Mouse (Mus musculus): ENCODE measurements around the gene Alyref. TPM values are rescaled to one million over a fixed set of nuclear protein-coding genes. Genes with fewer than 3 reads are reported as not detected.

The Alyref gene
- total RNA-seq (2023) = 93.3 TPM

GRCm38 (mm10) chr11:120598283-120598989 lies at the start of gene Alyref, which contains the start of gene Anapc11:
TSS of gene Alyref (minus strand) at chr11:120598365.
TSS of gene Anapc11 (plus strand) at chr11:120598421.

DNA sequence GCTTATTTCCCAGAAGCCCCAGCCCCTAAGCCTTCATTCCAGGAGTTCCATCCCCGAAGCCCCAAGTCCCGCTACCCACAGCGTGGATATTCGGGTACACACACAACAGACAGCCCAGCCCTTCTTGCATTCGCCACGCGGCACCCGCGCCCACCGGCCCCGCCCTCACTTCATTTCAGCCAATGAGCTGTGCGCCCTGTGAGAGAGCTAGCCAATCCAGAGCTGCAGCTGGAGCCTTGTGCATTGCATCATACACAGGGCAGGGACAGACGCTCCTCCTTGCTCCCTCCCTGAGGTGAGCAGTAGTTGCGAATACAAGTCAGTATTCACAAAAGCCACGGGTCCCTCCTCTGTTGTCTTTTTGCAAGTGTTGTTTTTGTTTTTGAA lies 45.4 kb upstream of the Alyref start, which contains the start of gene Pycr1:
Gene Pycr1, minus strand, starts transcription at position 169 of the 387 bp plus-strand sequence.

GRCm38 (mm10) chr11:120633520-120634343 lies 35.6 kb upstream of the Alyref start, which contains the start of gene Mafg:
TSS of gene Mafg (minus strand) at chr11:120633600.

DNA sequence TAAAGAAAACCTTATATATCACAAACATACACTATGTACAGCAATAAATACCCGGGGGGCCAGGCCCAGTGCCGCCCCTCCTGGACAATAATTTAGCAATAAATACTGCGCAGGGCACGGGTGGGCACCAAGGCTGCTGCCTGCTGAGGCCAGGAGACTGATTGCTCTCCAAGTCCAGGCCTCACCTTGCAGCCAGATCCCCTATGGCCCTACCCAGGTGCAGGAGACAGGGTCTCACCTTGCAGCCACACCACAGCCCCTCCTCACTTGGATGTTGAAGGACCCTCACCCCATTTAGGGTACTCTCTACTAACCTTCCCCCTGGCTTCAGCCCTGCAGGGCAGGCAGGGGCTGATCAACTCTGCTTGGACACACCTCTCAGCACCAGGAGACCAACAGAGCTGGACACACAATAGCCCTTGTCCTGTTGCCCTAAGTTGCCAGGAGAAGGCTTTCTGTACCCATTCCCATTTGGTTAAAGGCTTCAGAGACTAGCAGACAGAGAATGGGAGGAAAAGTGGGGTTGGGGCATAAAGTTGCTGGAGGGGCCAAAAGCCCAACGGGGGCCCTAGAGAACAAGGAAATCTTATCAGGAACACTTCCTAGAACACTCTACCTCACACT lies 27.1 kb upstream of the Alyref start, which contains the start of gene Sirt7:
Gene Sirt7, minus strand, starts transcription at position 89 of the 624 bp plus-strand sequence.

DNA sequence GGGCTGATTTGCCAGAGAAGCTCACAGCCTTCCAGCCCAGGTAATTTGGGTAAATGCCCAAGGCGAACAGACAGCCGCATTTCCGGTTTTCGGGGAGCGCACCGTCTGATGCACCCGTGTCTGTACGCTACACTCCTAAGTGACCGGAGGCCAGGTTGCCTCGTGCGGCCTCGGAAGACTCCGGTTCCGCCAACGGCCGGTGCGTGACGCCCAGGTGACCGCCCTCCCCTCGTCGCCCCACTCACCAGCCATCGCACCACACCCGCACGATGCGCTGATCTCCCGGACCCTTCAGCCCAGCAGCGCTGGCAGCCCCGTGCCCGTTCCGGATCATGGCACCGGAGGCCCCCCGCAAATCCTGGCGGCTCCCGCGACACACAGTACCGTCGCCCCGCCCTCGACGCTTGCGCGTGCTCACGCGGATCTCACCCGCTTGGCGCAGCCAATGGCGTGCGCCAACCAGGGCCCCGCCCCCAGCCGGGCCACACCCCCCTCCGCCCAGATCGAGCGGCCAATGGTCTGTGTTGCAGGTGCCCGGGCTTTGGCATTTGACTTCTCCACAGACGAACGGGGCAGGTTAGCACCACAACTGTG lies 19.5 kb upstream of the Alyref start, which contains the start of gene Pcyt2:
Gene Pcyt2, minus strand, starts transcription at position 418 of the 594 bp plus-strand sequence.

GRCm38 (mm10) chr11:120608241-120609034 lies 10.3 kb upstream of the Alyref start, which contains the start of gene Npb:
TSS of gene Npb (plus strand) at chr11:120608477.

DNA sequence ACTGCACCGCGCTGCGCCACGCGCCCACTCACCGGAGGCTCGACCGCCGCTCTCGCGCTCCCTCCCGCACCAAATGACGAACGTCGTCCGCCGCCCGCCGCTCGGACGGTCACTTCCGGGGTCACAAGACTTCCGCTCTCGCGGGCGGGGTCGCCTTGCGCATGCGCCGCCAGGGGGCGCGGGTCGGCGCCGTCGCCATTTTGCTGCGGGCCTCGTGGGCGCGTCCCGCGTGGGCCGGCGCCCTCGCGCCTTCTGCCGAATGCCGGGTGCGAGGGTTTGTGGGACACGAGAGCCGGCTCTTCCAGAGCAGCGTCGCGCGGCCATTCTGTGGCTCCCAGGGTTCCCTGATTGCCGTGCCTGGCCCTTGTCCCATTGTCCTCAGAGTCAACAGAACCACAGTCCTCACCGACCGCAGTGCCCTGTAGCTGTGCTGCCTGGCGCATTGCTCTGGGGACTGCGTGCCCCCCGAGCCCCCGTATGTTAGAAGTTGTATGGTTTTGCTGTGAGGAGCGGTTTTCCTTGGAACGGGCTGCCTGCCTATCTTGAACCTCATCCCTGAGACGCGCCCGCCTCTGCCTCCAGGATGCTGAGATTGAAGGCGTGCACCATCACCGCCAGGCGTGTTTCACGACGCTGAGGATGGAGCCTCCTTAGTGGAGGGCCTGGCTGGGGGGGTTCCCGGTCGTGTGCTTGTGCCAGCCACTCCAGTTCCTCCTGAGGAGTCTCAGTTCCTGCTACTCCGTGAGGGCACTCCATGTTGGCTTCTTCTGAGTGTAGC lies 16.5 kb downstream of the Alyref start, which contains the start of gene Arhgdia:
Gene Arhgdia, minus strand, starts transcription at position 135 of the 778 bp plus-strand sequence.

DNA sequence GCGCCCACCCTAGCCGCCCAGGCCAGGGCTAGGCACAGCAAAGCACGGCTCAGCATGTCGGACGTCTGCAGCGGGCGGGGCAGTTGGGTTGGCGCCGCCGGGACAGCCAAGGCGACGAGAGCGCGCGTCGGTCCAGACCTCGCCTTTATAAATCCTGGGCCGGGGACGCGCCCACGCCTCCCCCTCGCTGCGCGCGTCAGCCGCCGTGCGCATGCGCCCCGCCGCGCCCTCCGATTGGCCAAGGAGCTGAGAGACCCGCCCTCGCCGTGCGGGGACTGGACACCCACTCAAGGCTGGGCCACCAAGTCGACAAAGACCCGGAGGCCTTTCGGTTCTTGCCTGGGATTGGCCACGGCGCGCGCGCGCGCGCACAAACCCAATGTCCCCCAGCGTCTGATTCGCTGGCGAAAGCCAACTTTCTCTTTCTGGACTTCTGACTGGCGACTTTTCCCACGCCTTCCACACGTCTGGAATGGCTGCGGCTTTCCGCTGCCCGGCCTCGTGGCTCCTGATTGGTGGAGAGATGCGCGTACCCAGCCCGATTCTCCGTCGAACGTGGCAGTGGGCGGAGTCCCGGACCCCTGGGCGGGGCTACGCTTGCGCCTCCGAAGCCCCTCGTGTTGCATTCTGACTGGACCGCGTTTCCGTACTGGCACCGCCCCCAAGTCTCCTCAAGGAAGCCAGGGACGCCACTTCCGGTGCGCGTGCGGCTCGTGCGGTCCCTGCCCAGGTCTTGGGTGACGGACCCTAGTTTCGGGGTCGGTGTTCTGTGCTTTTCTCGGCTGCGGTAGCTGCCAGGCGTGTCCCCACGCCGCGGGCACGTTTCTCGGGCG lies 25.2 kb downstream of the Alyref start, which contains the start of gene P4hb:
Gene P4hb, minus strand, starts transcription at position 502 of the 833 bp plus-strand sequence.

DNA sequence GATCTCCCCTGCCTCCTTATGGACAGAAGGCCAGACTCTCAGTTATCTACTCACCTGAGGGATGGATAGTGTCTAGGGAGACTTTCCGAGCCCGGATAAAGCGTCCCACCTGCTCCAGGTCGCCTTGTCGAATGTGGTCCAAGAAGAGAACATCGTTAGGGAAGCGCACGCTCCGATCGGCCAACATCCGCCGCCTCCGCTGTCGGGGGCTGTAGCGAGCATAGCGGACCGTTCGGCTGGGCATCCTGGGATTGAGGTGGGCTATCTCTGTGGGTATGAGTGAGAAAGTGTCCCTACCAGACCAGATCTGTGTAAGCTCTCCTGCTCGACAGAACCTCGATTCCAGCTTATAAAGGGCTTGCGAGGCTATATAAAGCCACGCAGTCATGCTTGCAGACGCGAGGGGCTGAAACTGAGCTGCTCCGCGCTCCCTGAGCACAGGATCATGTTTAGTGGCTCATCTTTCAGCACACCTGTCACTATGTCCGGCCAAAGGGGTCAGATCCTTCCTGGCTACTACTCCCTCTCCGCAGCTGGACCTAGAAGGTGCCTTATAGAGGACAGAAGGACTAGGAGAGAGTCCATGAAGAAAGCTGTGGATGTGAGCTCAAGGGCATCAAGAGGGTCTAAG lies 47.2 kb downstream of the Alyref start, which contains the start of gene Ppp1r27:
Gene Ppp1r27, minus strand, starts transcription at position 323 of the 631 bp plus-strand sequence.

GRCm38 (mm10) chr11:120549168-120549945 lies 48.8 kb downstream of the Alyref start, which contains the start of gene Mcrip1:
TSS of gene Mcrip1 (minus strand) at chr11:120549727.

Other genes starting within 250 kb of the Alyref start
- 1,479 TPM for gene Actg1, start 249.8 kb downstream of the Alyref start, total RNA-seq (2023)
- gene Fscn2, start 236.8 kb downstream of the Alyref start, total RNA-seq (2023) = not detected
- 19.7 TPM for gene Faap100, start 219.6 kb downstream of the Alyref start, total RNA-seq (2023)
- 45.7 TPM for gene Nploc4, start 160.7 kb downstream of the Alyref start, total RNA-seq (2023)
- gene Tspan10, start 155.7 kb downstream of the Alyref start, total RNA-seq (2023) = 14.2 TPM
- gene Pde6g, start 144.9 kb downstream of the Alyref start, total RNA-seq (2023) = 0.77 TPM
- gene Oxld1, start 140.3 kb downstream of the Alyref start, total RNA-seq (2023) = 2.9 TPM
- 28.4 TPM for gene Ccdc137, start 140.2 kb downstream of the Alyref start, total RNA-seq (2023)
- gene Arl16, start 130.8 kb downstream of the Alyref start, total RNA-seq (2023) = 10.8 TPM
- 36.0 TPM for gene Mrpl12, start 113.8 kb downstream of the Alyref start, total RNA-seq (2023)
- gene Slc25a10, start 106.5 kb downstream of the Alyref start, total RNA-seq (2023) = 11.0 TPM
- not detected for gene Gcgr, start 67.7 kb downstream of the Alyref start, total RNA-seq (2023)
- gene Mcrip1, start 48.6 kb downstream of the Alyref start, total RNA-seq (2023) = 41.2 TPM
- gene Ppp1r27, start 47.2 kb downstream of the Alyref start, total RNA-seq (2023) = not detected
- gene P4hb, start 25.1 kb downstream of the Alyref start, total RNA-seq (2023) = 159 TPM
- 371 TPM for gene Arhgdia, start 16.7 kb downstream of the Alyref start, total RNA-seq (2023)
- 84.8 TPM for gene Anapc11, start 56 bp upstream of the Alyref start, total RNA-seq (2023)
- 3.2 TPM for gene Npb, start 10.1 kb upstream of the Alyref start, total RNA-seq (2023)
- gene Pcyt2, start 19.6 kb upstream of the Alyref start, total RNA-seq (2023) = 121 TPM
- gene Sirt7, start 26.9 kb upstream of the Alyref start, total RNA-seq (2023) = 126 TPM
- 28.8 TPM for gene Mafg, start 35.2 kb upstream of the Alyref start, total RNA-seq (2023)
- gene Pycr1, start 45.4 kb upstream of the Alyref start, total RNA-seq (2023) = 1.9 TPM
- not detected for gene Myadml2, start 49.8 kb upstream of the Alyref start, total RNA-seq (2023)
- gene Notum, start 62.8 kb upstream of the Alyref start, total RNA-seq (2023) = not detected
- 104 TPM for gene Aspscr1, start 74.6 kb upstream of the Alyref start, total RNA-seq (2023)
- gene Cenpx, start 115.4 kb upstream of the Alyref start, total RNA-seq (2023) = 33.8 TPM
- gene Lrrc45, start 115.6 kb upstream of the Alyref start, total RNA-seq (2023) = 28.8 TPM
- gene Rac3, start 123.1 kb upstream of the Alyref start, total RNA-seq (2023) = 1.7 TPM
- not detected for gene Dcxr, start 128.9 kb upstream of the Alyref start, total RNA-seq (2023)
- gene Cbr2, start 133.7 kb upstream of the Alyref start, total RNA-seq (2023) = not detected
- 35.1 TPM for gene Hmga1b, start 164.4 kb upstream of the Alyref start, total RNA-seq (2023)
- gene Rfng, start 185.8 kb upstream of the Alyref start, total RNA-seq (2023) = 13.1 TPM
- 55.1 TPM for gene Gps1, start 185.9 kb upstream of the Alyref start, total RNA-seq (2023)
- 48.2 TPM for gene Dus1l, start 198.0 kb upstream of the Alyref start, total RNA-seq (2023)
- 110 TPM for gene Fasn, start 226.2 kb upstream of the Alyref start, total RNA-seq (2023)